Mouse (Mus musculus) megakaryocyte, embryonic 14.5 days (primary cell): ENCODE measurements around the gene Cd3d.
"Not testable (repeated sequence)": the region's sequence is repeated elsewhere in the genome, so short reads cannot be mapped to it uniquely, and the experiment has no call there.

Source experiments
- FLI1 ChIP-seq: IDR thresholded peaks from 2 replicates; pipeline ENCODE4 v1.6.1; 2012; ENCODE audit warnings: low read length, inconsistent platforms, mixed read lengths
- GATA1 ChIP-seq: IDR thresholded peaks from 3 replicates; pipeline ENCODE4 v1.6.1; 2012; ENCODE audit warnings: mixed read lengths, low read length, inconsistent platforms, borderline replicate concordance

- not testable (repeated sequence) for TF ChIP-seq GATA1, FLI1
Observed at GRCm38 (mm10) chr9:44967763-44968162, 13.8 kb upstream of the Cd3d start.
